Mouse (Mus musculus) midbrain, embryonic 13.5 days (tissue): Measurements from ENCODE around the gene Lrrc8b. TPM values are rescaled to one million over a fixed set of nuclear protein-coding genes. Genes with fewer than 3 reads are reported as not detected.
A peak's percentile ranks its signal among the peaks of the same experiment; 100 is the strongest.

Experiments used
- ATAC-seq: fragments of 200-750 bp; cut with Nextera tagmentation; 2 replicates; pipeline ENCODE4 v1.8.0; 2017; ENCODE audit warnings: mild to moderate bottlenecking, moderate TSS enrichment, moderate library complexity
- H3K27ac ChIP-seq: fragments of 300-500 bp; sonication (generic); 2 replicates; pipeline ENCODE4 v1.5.1; 2015; ENCODE audit warnings: inconsistent platforms, mild to moderate bottlenecking, moderate library complexity
- H3K27me3 ChIP-seq: fragments of 300-500 bp; sonication (generic); 2 replicates; pipeline ENCODE4 v1.6.1; 2015; ENCODE audit warnings: mild to moderate bottlenecking, inconsistent platforms
- H3K36me3 ChIP-seq: fragments of 300-500 bp; sonication (generic); 2 replicates; pipeline ENCODE4 v1.6.1; 2015; ENCODE audit warnings: mild to moderate bottlenecking, inconsistent platforms
- H3K4me1 ChIP-seq: fragments of 300-500 bp; sonication (generic); replicated peaks from 2 replicates; pipeline ENCODE4 v1.6.1; 2015; ENCODE audit warnings: inconsistent platforms
- H3K4me2 ChIP-seq: fragments of 300-500 bp; sonication (generic); replicated peaks from 2 replicates; pipeline ENCODE4 v1.6.1; 2015; ENCODE audit warnings: moderate library complexity, mild to moderate bottlenecking, inconsistent platforms
- H3K4me3 ChIP-seq: fragments of 300-500 bp; sonication (generic); replicated peaks from 2 replicates; pipeline ENCODE4 v1.5.1; 2015; ENCODE audit warnings: mild to moderate bottlenecking, inconsistent platforms
- H3K9ac ChIP-seq: fragments of 300-500 bp; sonication (generic); replicated peaks from 2 replicates; pipeline ENCODE4 v1.6.1; 2015; ENCODE audit warnings: mild to moderate bottlenecking, inconsistent platforms
- H3K9me3 ChIP-seq: fragments of 300-500 bp; sonication (generic); 2 replicates; pipeline ENCODE4 v1.6.1; 2016; ENCODE audit warnings: mild to moderate bottlenecking, inconsistent platforms
- WGBS: fragments of 180-500 bp; shearing (Covaris S2); methylation state at CpG from one replicate; pipeline ENCODE4 v1.1.7; 2015; 5-methylcytosine and 5-hydroxymethylcytosine counted together
- polyA plus RNA-seq: library from polyadenylated mRNA; unstranded; fragments of >200 nt; fragmentation: Nextera tagmentation; extraction: Ambion mirVana; gene quantifications from 2 replicates; pipeline ENCODE4 v1.2.1, GENCODE M21; 2015

Lrrc8b gene
- polyA plus RNA-seq, 1 experiment from 2014 or later = 11.3 TPM

DNA sequence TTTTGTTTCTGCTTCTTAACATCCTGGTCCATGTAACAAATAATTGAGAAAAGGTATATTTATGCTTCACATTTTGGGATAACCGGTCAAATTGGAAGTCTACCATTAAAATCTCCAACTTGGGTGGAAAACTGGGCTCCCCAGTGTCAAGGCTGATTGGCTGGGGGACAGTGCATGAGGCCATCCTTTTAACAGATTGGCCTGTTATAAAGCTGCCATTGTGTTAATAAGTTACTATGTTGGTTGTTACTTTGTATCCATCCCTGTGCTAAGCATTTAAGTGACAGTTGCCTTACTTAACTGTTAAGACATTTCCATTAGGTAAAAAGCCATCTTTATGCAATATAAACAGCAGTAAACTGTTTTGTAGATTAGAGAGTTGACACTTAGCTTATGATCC, 45.5 kb downstream of the Lrrc8b start:
- Histone ChIP-seq H3K9ac (no peak overlapping the region), H3K4me1 (0 out of 2 replicates have a peak, but pooled peaks cover 9% of the 10 kb centered on the region), H3K27ac (no peak overlapping the region), H3K4me2 (no peak overlapping the region), H3K36me3 (0 out of 2 replicates have a peak, but pooled peaks cover 4% of the 10 kb centered on the region), H3K9me3 (no peaks in the 10 kb centered on the region), H3K4me3 (no peak overlapping the region), H3K27me3 (no peaks in the 10 kb centered on the region)
- WGBS = 98% methylated on average over 1 of the region's 1 CpGs
- no peak for ATAC-seq

DNA sequence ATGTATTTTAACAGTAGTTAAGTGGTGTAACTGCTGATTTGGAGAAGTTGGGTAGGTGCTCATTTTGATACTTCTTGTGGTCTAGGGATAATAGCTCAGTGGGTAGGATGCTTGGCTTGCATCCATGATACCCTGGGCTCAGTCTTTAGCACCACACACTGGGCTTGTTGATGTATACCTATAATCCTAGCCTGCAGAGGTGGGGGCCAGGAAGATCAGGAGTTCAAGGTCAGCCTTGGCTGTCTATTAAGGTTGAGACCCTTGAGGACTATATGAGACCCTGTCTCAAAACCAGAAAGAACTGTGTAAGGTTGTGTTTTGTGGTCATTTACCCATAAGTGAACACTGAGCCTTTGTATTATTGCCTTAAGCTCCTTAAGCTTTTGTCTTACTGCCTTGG, 49.1 kb downstream of the Lrrc8b start:
- Histone ChIP-seq H3K27ac (no peak overlapping the region), H3K9ac (no peak overlapping the region), H3K4me2 (no peak overlapping the region), H3K4me1 (peaks cover 10% of the 10 kb centered on the region), H3K36me3 (0 out of 2 replicates have a peak, but pooled peaks cover 4% of the 10 kb centered on the region), H3K27me3 (no peaks in the 10 kb centered on the region), H3K9me3 (no peaks in the 10 kb centered on the region), H3K4me3 (no peak overlapping the region)
- no peak for ATAC-seq

DNA sequence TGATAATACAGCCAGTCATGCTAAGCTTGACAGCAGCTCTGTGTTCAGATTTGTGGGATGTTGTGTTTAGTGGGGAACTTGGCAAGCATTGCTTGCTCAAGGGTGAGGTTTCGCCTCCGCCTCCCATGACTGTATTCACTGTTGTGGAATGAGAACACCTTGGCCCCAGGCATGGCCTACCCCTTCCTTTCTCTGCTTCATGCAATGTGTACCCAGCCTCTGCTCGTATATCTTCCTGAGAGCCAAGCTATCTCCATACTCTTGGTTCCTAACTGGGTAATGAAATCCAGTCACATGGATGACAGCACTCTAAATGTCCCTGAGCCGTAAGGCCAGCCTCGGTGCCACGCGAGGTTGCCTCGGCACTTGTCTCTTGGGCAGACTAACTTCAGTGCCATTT, 50.0 kb downstream of the Lrrc8b start:
- 95% methylated on average over 8 of the region's 8 CpGs for WGBS
- no peak for ATAC-seq

DNA sequence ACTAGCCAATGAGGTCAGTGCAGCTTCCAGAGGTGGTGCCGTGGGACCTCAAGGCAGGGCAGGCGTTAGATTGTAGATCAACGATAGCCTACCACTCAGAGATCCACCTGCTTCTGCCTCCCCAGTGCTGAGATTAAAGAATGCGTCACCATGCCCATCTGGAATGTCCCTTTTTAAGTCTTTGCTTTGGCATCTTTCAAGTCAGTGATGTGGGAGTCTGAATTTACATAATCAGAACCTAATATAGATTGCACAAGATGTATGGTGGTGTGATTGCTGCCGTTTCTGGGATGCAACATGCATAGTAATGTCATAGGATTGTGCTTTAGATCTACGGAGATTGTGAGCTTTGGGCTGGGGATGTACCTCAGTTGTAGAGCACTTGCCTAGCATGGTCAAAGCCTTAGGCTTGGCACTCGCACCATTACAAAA, 50.9 kb downstream of the Lrrc8b start:
- 90% methylated on average over 7 of the region's 7 CpGs for WGBS
- Histone ChIP-seq H3K9me3 (no peaks in the 10 kb centered on the region), H3K4me1 (peaks cover 10% of the 10 kb centered on the region), H3K4me3 (no peak overlapping the region), H3K27ac (no peak overlapping the region), H3K9ac (no peak overlapping the region), H3K36me3 (0 out of 2 replicates have a peak, but pooled peaks cover 4% of the 10 kb centered on the region), H3K27me3 (no peaks in the 10 kb centered on the region), H3K4me2 (no peak overlapping the region)
- no peak for ATAC-seq

More for the DNA sequence above, 50.0 kb downstream of the Lrrc8b start:
- H3K4me1 ChIP-seq = peaks cover 10% of the 10 kb centered on the region
- H3K9me3 ChIP-seq = no peaks in the 10 kb centered on the region
- no peaks in the 10 kb centered on the region for H3K27me3 ChIP-seq
- no peak overlapping the region for H3K4me3 ChIP-seq
- no peak overlapping the region for H3K4me2 ChIP-seq
- H3K9ac ChIP-seq = no peak overlapping the region
- H3K36me3 ChIP-seq = 0 out of 2 replicates have a peak, but pooled peaks cover 4% of the 10 kb centered on the region
- H3K27ac ChIP-seq = no peak overlapping the region

DNA sequence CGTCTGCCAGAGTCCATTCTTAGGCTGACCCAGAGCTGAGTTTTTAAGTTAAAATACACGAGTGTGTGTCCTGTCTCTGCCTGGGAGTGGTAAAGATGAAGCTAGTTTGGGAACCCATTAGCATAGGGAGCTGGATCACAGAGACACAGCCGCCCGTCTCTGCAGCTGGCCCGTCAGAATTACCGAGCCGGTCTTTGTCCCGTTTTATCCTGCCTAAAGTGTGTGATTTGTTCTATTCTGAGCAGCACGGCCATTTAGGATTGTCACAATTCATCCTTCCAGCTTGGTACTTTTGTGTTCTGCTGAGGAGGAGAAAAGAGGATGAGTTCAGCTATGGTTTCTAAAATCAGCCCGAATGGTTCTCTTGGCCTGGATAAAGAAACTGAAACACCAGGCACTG, 51.7 kb downstream of the Lrrc8b start:
- Histone ChIP-seq H3K9me3 (no peaks in the 10 kb centered on the region), H3K27ac (no peak overlapping the region), H3K4me3 (no peak overlapping the region), H3K4me1 (peaks cover 10% of the 10 kb centered on the region), H3K9ac (no peak overlapping the region), H3K4me2 (0 out of 2 replicates have a peak overlapping the region, but pooled peaks have one; percentile 1), H3K36me3 (0 out of 2 replicates have a peak, but pooled peaks cover 4% of the 10 kb centered on the region), H3K27me3 (no peaks in the 10 kb centered on the region)
- 62% methylated on average over 10 of the region's 10 CpGs for WGBS
- ATAC-seq = no peak

DNA sequence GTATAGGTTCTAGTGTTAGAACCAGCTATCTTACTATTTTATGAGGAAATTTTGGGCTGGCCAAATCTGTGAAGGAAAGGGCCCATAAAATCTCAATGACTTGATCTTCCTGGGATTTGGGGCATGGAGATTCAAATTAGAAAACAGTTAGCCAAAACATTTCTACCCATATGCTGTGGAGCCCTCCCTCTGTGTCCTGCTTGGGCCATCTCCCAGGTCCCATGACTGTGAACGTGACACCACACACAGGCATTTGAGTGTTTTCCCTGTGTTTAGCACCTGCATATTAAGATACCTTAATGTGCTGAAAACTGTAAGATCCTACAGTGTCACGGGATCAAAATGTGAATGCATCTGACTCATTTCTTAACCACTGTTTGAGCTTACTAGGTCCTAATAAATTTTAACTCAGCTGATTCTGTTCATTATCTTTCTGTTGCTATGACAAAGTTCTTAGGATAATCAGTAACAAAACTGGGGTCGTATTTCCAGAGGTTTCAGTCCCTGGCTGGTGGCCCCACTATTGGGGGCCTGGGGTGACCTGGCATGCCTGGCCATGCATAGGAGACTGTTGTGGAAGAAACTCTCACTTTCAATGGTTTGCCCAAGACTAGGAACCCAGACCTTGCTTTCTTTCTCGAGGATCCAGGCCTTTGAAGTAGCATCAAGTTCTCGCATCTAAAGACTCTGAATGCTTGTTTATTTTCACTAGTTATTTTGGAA, 57.6 kb downstream of the Lrrc8b start:
- no peak for ATAC-seq
- Histone ChIP-seq H3K27ac (no peak overlapping the region), H3K4me1 (peaks cover 8% of the 10 kb centered on the region), H3K27me3 (no peaks in the 10 kb centered on the region), H3K36me3 (peaks cover 11% of the 10 kb centered on the region; the same call in 1 of the 2 replicates), H3K4me2 (no peak overlapping the region), H3K9me3 (no peaks in the 10 kb centered on the region), H3K4me3 (no peak overlapping the region), H3K9ac (no peak overlapping the region)
- WGBS = 75% methylated on average over 5 of the region's 5 CpGs

DNA sequence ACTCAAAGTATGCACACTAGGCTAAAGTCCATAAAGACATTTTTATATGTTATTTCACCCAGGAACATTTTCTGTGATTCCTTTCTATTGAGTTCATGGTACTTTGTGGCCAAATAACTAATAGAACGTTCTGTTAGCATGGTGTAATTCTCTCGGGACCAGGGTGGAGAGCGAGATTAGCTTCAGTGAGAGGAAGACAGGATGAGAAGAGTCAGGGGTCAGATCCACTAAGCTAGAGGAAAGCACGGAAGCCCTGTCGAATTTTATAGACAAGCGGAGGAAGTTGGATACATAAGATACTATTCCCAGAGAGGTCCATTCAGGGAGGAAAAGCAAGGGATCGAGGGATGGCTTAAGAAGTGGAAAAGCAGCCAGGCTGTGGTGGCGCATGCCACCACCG, 62.0 kb downstream of the Lrrc8b start:
- Histone ChIP-seq H3K9ac (no peak overlapping the region), H3K4me3 (no peak overlapping the region), H3K9me3 (no peaks in the 10 kb centered on the region), H3K27me3 (no peaks in the 10 kb centered on the region), H3K27ac (no peak overlapping the region), H3K4me1 (peaks cover 8% of the 10 kb centered on the region), H3K36me3 (peaks cover 51% of the 10 kb centered on the region), H3K4me2 (no peak overlapping the region)
- 90% methylated on average over 9 of the region's 9 CpGs for WGBS
- ATAC-seq = no peak

DNA sequence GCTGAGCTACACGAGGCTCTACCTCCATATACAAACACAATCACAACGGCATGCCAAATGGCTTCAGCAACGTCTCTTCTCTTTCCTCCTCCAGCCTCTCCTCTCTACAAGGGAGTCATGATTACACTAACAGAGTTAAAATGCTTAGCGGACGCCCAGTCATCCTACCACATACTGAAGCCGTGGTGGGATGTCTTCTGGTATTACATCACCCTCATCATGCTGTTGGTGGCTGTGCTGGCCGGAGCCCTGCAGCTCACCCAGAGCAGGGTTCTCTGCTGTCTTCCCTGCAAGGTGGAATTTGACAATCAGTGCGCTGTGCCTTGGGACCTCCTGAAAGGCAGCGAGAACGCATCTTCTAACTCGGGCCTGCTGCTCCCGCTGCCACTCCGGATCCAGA, 64.1 kb downstream of the Lrrc8b start:
- Histone ChIP-seq H3K27me3 (no peaks in the 10 kb centered on the region), H3K4me3 (no peak overlapping the region), H3K9me3 (no peaks in the 10 kb centered on the region), H3K9ac (no peak overlapping the region), H3K4me1 (no peaks in the 10 kb centered on the region), H3K4me2 (no peak overlapping the region), H3K36me3 (peaks cover 64% of the 10 kb centered on the region), H3K27ac (no peak overlapping the region)
- WGBS = 89% methylated on average over 13 of the region's 13 CpGs
- ATAC-seq = no peak

DNA sequence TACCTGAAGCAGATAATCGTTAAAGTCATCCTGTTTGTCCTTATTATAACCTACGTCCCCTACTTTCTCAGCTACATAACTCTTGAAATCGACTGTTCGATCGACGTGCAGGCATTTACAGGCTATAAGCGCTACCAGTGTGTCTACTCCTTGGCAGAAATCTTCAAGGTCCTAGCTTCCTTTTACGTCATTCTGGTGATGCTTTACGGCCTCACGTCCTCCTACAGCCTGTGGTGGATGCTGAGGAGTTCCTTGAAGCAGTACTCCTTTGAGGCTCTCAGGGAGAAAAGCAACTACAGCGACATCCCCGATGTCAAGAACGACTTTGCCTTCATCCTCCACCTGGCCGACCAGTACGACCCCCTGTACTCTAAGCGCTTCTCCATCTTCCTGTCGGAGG, 65.0 kb downstream of the Lrrc8b start:
- 97% methylated on average over 17 of the region's 17 CpGs for WGBS
- Histone ChIP-seq H3K4me1 (no peaks in the 10 kb centered on the region), H3K36me3 (peaks cover 70% of the 10 kb centered on the region), H3K4me3 (no peak overlapping the region), H3K9me3 (no peaks in the 10 kb centered on the region), H3K9ac (no peak overlapping the region), H3K27ac (no peak overlapping the region), H3K27me3 (no peaks in the 10 kb centered on the region), H3K4me2 (no peak overlapping the region)
- no peak for ATAC-seq

DNA sequence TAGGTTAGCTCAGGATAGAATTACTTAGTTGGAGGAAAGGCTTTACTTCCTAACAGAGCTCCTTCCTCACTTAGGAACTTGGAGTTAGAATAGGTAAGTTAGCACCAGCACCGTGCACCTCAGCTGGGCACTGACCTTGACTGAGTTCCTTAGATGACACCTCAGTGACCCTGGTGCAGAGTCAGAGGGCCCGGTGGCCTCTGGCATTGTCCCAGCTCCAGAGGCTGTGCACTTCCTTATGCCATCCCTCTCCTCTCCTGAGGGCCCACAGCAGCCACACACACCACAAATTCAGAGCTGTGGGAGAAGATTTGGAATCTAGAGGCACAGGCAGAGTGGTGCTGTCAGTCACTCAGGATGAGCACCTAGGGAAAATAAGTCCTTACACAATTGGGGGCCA, 68.1 kb downstream of the Lrrc8b start:
- no peak for ATAC-seq
- 84% methylated on average over 2 of the region's 2 CpGs for WGBS
- Histone ChIP-seq H3K27me3 (no peaks in the 10 kb centered on the region), H3K9ac (no peak overlapping the region), H3K27ac (no peak overlapping the region), H3K9me3 (no peaks in the 10 kb centered on the region), H3K36me3 (peaks cover 73% of the 10 kb centered on the region), H3K4me1 (no peaks in the 10 kb centered on the region), H3K4me3 (no peak overlapping the region), H3K4me2 (no peak overlapping the region)

DNA sequence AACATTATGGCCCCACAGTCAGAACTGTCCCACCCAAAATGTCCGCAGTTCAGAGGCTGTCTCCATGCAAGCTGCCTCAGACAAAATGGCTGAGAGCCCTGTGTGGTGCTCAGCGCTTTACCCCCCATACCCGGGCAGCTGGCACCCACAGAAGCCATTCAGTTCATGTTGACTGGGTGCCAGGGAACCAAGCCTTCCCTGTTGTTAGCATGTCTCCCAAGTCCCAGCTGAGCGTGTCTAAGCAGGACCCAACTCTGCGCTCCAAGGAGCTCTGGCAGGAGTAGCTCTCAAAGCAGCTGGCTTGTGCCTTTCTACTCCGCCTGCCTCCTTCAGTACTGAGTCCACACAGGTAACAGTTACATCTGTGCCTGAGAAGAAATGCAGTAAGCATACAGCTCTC, 68.7 kb downstream of the Lrrc8b start:
- Histone ChIP-seq H3K4me2 (no peak overlapping the region), H3K4me3 (no peak overlapping the region), H3K9me3 (no peaks in the 10 kb centered on the region), H3K27me3 (no peaks in the 10 kb centered on the region), H3K4me1 (no peaks in the 10 kb centered on the region), H3K9ac (no peak overlapping the region), H3K36me3 (peaks cover 69% of the 10 kb centered on the region), H3K27ac (no peak overlapping the region)
- ATAC-seq = no peak
- 91% methylated on average over 6 of the region's 6 CpGs for WGBS

DNA sequence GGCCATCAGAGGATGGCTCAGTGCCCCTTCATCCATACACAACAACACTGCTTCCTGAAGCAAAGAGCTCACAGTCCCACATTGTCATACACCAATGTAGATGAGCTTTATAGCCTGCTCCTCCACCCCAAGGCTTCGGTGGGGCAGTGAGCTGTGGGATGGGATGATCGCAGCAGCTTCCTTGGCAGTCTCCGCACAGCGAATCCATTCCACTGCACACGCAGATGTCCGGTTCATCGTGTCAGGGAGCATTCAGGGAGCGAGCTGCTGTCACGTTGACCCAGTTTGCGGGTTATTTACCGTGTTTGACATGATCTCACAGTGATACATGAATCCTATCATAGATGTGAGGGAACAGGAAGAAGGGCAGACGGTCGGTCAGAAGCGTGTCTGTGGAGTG, 69.3 kb downstream of the Lrrc8b start:
- H3K27ac ChIP-seq = no peak overlapping the region
- no peaks in the 10 kb centered on the region for H3K4me1 ChIP-seq
- H3K36me3 ChIP-seq = peaks cover 63% of the 10 kb centered on the region
- no peaks in the 10 kb centered on the region for H3K9me3 ChIP-seq
- no peak overlapping the region for H3K4me2 ChIP-seq
- H3K9ac ChIP-seq = no peak overlapping the region
- ATAC-seq = no peak
- H3K27me3 ChIP-seq = no peaks in the 10 kb centered on the region
- H3K4me3 ChIP-seq = no peak overlapping the region
- WGBS = 93% methylated on average over 14 of the region's 14 CpGs

DNA sequence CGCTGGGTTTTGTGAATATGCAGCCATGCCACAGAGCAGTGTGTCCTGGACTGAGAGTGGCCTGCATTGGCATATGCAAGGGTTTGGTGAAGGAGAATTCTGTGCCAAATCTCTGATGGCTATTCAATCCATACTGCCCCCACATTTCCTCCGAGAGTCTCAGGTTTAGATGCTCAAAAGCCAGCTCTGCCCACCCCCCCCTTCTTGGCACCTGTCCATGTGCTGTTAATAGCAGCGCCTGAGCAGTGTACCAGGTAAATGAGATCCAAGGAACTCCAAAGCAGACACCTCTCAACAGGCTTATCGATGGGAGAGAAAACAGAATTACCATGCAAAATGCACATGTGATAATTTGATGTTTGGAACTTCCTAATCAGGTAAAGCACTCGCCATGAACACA, 74.6 kb downstream of the Lrrc8b start:
- 89% methylated on average over 5 of the region's 5 CpGs for WGBS
- Histone ChIP-seq H3K9ac (no peak overlapping the region), H3K4me2 (no peak overlapping the region), H3K36me3 (peaks cover 19% of the 10 kb centered on the region), H3K27me3 (peaks cover 19% of the 10 kb centered on the region; the same call in 1 of the 2 replicates), H3K4me3 (no peak overlapping the region), H3K9me3 (no peaks in the 10 kb centered on the region), H3K27ac (no peak overlapping the region), H3K4me1 (peaks cover 36% of the 10 kb centered on the region)
- ATAC-seq = no peak
